Mouse (Mus musculus) cerebellum, postnatal 14 days (tissue): ENCODE measurements at regions not wholly inside any gene's neighbourhood (a gene's known extent, or its start where the extent isn't known, plus 50 kb on each side); places are given as distances from the start of the nearest gene placed in this dataset.
"Not testable (repeated sequence)": the region's sequence is repeated elsewhere in the genome, so short reads cannot be mapped to it uniquely, and the experiment has no call there.

ENCODE experiments used
- DNase-seq, 2 experiments: peaks; one replicate each; pipeline ENCODE4 v3.0.0; 2021; ENCODE audit warnings: mixed read lengths in 2 of 2

- DNase-seq = no peak
Observed at GRCm38 (mm10) chr11:56505068-56505467, 464.3 kb upstream of the Nmur2 start.

DNA sequence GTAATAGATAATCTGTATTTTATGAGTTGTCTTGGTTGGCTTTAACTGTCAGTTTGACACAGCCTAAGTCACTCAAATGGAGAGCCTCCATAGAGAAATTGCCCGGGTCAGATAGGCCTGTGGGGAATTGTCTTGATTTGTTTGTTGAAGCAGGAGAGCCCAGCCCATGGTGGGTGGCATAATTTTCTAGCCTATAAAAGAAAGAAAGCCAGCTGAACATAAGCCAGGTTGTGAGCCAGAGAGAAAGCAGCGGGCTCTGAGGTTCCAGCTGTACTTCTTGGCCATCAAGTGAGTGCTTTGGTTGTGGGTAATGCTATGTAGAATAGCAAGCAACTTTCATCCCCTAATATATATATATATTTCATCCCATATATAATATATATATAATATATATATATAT is 474.1 kb upstream of the Nmur2 start:
- DNase-seq = peak; percentile 17 to 23

GRCm38 (mm10) chr11:56518486-56518885 is 477.7 kb upstream of the Nmur2 start:
- DNase-seq = no peak

- no peak for DNase-seq
Observed at GRCm38 (mm10) chr11:56550736-56551135, 460.5 kb upstream of the Gria1 start.

- peak; percentile 59 to 69 for DNase-seq
Observed at GRCm38 (mm10) chr11:56556332-56556731, 454.9 kb upstream of the Gria1 start.

DNA sequence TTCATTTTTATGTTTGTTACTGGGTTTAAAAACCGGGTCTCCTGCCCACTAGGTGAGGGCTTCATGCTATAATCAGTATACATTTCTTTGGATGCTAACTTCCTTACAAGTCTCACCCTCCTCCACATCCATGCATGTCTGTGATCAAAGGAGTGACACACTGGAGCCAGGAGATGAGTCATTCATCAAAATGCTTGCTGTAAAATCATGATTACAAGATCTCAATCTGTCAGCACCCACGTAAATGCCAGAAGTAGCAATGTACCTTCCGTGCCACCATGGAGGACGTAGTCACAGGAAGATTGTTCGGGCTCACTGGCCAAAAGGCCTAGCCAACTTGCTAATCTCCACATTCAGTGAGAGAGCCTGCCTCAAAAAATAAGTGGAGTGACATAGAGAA is 431.2 kb upstream of the Gria1 start:
- no peak for DNase-seq

GRCm38 (mm10) chr11:56583054-56583453 is 428.1 kb upstream of the Gria1 start:
- no peak for DNase-seq

DNA sequence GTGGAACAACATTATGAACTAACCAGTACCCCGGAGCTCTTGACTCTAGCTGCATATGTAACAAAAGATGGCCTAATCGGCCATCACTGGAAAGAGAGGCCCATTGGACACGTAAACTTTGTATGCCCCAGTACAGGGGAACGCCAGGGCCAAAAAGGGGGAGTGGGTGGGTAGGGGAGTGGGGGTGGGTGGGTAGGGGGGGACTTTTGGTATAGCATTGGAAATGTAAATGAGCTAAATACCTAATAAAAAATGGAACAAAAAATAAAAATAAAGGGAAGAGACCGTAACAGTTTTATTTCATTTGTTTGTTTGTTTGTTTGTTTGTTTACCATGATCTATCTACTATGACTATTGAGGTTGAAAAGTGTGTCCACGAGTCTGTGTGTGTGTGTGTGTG is 417.8 kb upstream of the Gria1 start:
- DNase-seq = not testable (repeated sequence)

DNA sequence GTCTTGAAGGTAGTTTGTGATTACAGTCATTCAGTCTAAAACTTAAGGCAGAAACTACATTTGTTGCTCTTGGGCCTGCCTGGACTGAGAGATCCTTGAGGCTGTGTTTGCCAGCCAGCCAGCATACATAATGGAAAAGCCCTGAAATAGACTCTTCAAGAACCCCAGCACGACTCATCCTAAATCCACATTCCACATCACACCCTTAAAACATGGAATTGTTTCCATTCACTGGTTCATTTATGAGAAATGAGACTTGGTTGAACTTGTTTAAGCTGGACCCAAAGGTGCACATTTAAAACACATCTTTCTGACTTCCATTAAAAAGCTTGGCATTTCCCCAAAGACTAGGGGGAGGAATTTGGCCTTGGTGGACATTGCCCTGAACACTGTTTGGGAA is 407.4 kb upstream of the Gria1 start:
- no peak for DNase-seq

DNA sequence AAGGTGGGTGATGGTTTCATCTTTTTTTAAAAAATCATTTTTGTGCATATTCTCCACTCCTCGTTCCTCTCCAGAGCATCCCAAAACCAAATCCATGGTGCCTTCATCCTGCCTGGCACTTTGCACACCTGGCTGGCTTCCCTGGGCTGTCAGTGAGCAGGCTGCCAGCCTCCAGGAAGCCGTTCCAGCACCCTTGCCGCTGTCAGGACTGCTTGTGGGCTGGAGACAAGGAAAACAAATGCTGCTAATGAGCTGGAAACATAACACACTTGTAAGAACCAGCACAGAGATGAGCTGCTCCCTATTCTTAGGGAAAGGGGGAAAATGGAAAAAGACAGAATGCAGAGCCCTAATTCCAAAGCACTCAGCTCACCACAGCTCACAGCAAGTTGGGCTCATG is 383.5 kb upstream of the Gria1 start:
- DNase-seq = peak; percentile 17 to 28

DNA sequence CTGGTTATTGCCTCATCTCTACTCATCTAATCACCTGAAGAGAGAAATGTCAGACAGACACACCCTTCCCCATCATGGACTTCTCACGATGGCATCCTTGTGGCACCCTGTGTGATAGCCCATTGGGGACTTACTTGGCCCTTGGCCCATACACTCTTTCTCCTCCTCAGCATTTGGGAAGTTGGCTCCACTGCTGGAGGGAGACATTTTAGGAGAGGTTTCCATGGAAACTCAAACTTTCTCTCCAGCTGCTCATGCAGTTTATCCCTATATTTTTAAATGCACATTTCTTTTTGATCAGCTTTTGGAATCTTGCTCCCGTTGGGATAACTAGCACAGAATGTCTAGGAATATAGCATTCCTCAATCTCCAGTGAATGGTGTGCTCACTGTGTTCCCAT is 377.7 kb upstream of the Gria1 start:
- DNase-seq = no peak

GRCm38 (mm10) chr11:56636606-56637226 is 374.5 kb upstream of the Gria1 start:
- peak; percentile 52 to 62 for DNase-seq

- DNase-seq = no peak
Observed at GRCm38 (mm10) chr11:56641716-56642115, 369.5 kb upstream of the Gria1 start.
